In the genomic region with DNA sequence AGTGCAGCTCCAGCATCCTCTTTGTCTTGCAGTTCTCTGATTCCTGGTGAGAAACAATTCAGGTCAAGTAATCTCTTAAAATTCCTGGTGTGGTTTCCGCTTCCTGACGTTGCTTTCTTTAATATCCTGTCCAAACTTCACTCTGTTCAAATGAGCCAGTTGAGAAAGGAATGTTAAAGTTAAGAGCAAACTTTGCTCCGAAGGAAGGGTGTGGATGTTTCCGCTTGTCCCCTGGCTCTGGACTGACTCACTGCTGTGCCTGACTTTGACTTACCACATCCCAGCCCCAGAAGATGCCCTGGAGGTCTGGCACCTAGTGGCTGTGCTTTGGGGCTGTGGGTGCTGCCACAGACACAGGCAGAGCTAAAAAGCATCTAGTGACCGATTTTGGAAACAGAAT, we compare ENCODE assay signal across 16 mouse cellular contexts. TPM values are rescaled to one million over a fixed set of nuclear protein-coding genes. Genes with fewer than 3 reads are reported as not detected.
DNase-seq lines count a peak whose midpoint lies in the region; ATAC-seq and TF ChIP-seq lines count a peak whose summit lies in the region.
"Had no signal": no experiment of that assay in that cellular context is flagged by ENCODE, and none has a peak within 500 bp of the region (broad histone marks: within the 10 kb centered on the region; RNA-seq: fewer than 3 reads in every experiment).

No protein-coding gene starts in this region.

- no peak for TF ChIP-seq CTCF in lung, adult 2 months (IDR thresholded peaks at IDR 0.05; ENCODE audit: insufficient read depth, low read length)

- peaks cover 17% of the 10 kb centered on the region for H3K4me1 ChIP-seq in heart, embryonic 12.5 days (replicated peaks)
- H3K4me1 ChIP-seq in lung, embryonic 15.5 days, result peaks cover 14% of the 10 kb centered on the region
- H3K4me1 ChIP-seq in lung, adult 2 months (ENCODE audit: control insufficient read depth, insufficient read depth, low read length), result peaks cover 9% of the 10 kb centered on the region; the same call in 1 of the 2 replicates
- peaks cover 11% of the 10 kb centered on the region; the same call in 1 of the 2 replicates for H3K4me1 ChIP-seq in limb, embryonic 10.5 days

- H3K4me3 ChIP-seq in heart, embryonic 12.5 days, result no peak overlapping the region
- no peak overlapping the region for H3K4me3 ChIP-seq in lung, embryonic 15.5 days
- no peak overlapping the region for H3K4me3 ChIP-seq in lung, adult 2 months (replicated peaks; ENCODE audit: extremely low read depth, low read depth, low read length)
- no peak overlapping the region for H3K4me3 ChIP-seq in limb, embryonic 10.5 days

- no peak overlapping the region for H3K4me2 ChIP-seq in heart, embryonic 12.5 days
- no peak overlapping the region for H3K4me2 ChIP-seq in lung, embryonic 15.5 days
- H3K4me2 ChIP-seq: midbrain, embryonic 11.5 days had no signal

- no peak for DNase-seq in heart, postnatal 4 days
- DNase-seq in lung, adult 2 months, result no peak
- DNase-seq in right cerebral cortex, postnatal 4 days, result no peak
- DNase-seq in left cerebral cortex, postnatal 10 days (ENCODE audit: extremely low spot score in 1 of 2, low spot score in 2 of 2), result no peak
- no peak for DNase-seq in limb, embryonic 10.5 days (ENCODE audit: low spot score)
- DNase-seq: adrenal gland, adult 2 months; cerebellum, adult 8-10 months; embryo, embryonic 11 days; kidney, postnatal 10 days; right cerebral cortex, postnatal 14 days had no signal

- ATAC-seq in heart, embryonic 12.5 days (ENCODE audit: insufficient number of reproducible peaks, low FRiP score), result peak; percentile 78
- ATAC-seq in lung, embryonic 15.5 days (ENCODE audit: borderline replicate concordance, extremely low read depth, low FRiP score, low TSS enrichment), result peak; percentile 37; the same call in 1 of the 2 replicates
- ATAC-seq in common myeloid progenitor, adult 5-6 weeks (replicated peaks; ENCODE audit: low read depth, poor library complexity, severe bottlenecking), result 0 out of 2 replicates have a peak, but pooled peaks have one; percentile 45
- ATAC-seq: forebrain, embryonic 16.5 days had no signal

- no peak overlapping the region for H3K9ac ChIP-seq in heart, embryonic 12.5 days
- no peak overlapping the region for H3K9ac ChIP-seq in lung, embryonic 15.5 days
- H3K9ac ChIP-seq: liver, embryonic 14.5 days had no signal

- no peak for TF ChIP-seq POLR2A in lung, adult 2 months (IDR thresholded peaks at IDR 0.05; ENCODE audit: borderline replicate concordance, extremely low read depth, low read depth, low read length)

- 26% methylated on average over 5 of the region's 5 CpGs for WGBS in heart, embryonic 12.5 days
- WGBS in lung, embryonic 15.5 days, result 23% methylated on average over 5 of the region's 5 CpGs
- WGBS in lung, adult 2 months, result 21% methylated on average over 5 of the region's 5 CpGs
- 36% methylated on average over 5 of the region's 5 CpGs for WGBS in limb, embryonic 10.5 days

- no peaks in the 10 kb centered on the region for H3K36me3 ChIP-seq in heart, embryonic 12.5 days
- H3K36me3 ChIP-seq in lung, embryonic 15.5 days, result no peaks in the 10 kb centered on the region
- no peaks in the 10 kb centered on the region for H3K36me3 ChIP-seq in limb, embryonic 10.5 days

- H3K27ac ChIP-seq in heart, embryonic 12.5 days (ENCODE audit: poor library complexity, severe bottlenecking), result peak overlapping the region; percentile 55
- H3K27ac ChIP-seq in lung, embryonic 15.5 days, result peak overlapping the region; percentile 64
- H3K27ac ChIP-seq in limb, embryonic 10.5 days, result no peak overlapping the region
- H3K27ac ChIP-seq: liver, embryonic 14.5 days had no signal

- intact Hi-C loops in left cerebral cortex, postnatal 10 days (cut with DNase I), result no loop called here

- H3K27me3 ChIP-seq in heart, embryonic 12.5 days (replicated peaks), result no peaks in the 10 kb centered on the region
- H3K27me3 ChIP-seq in lung, embryonic 15.5 days, result no peaks in the 10 kb centered on the region
- peaks cover 37% of the 10 kb centered on the region for H3K27me3 ChIP-seq in limb, embryonic 10.5 days (ENCODE audit: low read depth, poor library complexity, severe bottlenecking)

- no peaks in the 10 kb centered on the region for H3K9me3 ChIP-seq in heart, embryonic 12.5 days (replicated peaks)
- H3K9me3 ChIP-seq in lung, embryonic 15.5 days, result no peaks in the 10 kb centered on the region
- H3K9me3 ChIP-seq in limb, embryonic 10.5 days (replicated peaks), result no peaks in the 10 kb centered on the region

RNA-seq across cellular contexts. Expression of gene Nav2, which starts 8.9 kb away (rescaled TPM):
- polyA plus RNA-seq in heart, embryonic 12.5 days (2016; fragmentation: Nextera tagmentation; extraction: Ambion mirVana), result 28.1 and 34.6 TPM in 2 replicates
- 100 to 1,000 TPM; 106 to 112 TPM for total RNA-seq in heart, postnatal 4 days (2021)
- polyA plus RNA-seq in lung, embryonic 15.5 days (2015; fragmentation: Nextera tagmentation; extraction: Ambion mirVana), result 22.4 and 27.6 TPM in 2 replicates
- 23.9 and 33.9 TPM in 2 replicates for polyA plus RNA-seq in lung, adult 2 months (2012; rRNA removed)
- 5.9 and 7.8 TPM in 2 replicates for total RNA-seq in common myeloid progenitor, adult 5-6 weeks (2017)
- 100 to 1,000 TPM; 116 to 131 TPM for total RNA-seq in left cerebral cortex, postnatal 10 days (2021)
- polyA plus RNA-seq in limb, embryonic 10.5 days (2016; fragmentation: Nextera tagmentation; extraction: Ambion mirVana), result 7.2 and 8.3 TPM in 2 replicates

RNA-seq across cellular contexts. Expression of gene E2f8, which starts 36.1 kb away (rescaled TPM):
- polyA plus RNA-seq in heart, embryonic 12.5 days (2016; fragmentation: Nextera tagmentation; extraction: Ambion mirVana), result 23.0 and 24.3 TPM in 2 replicates
- 10 to 100 TPM; 17.6 to 18.5 TPM for total RNA-seq in heart, postnatal 4 days (2021)
- 21.0 and 23.3 TPM in 2 replicates for polyA plus RNA-seq in lung, embryonic 15.5 days (2015; fragmentation: Nextera tagmentation; extraction: Ambion mirVana)
- 0.41 and 0.90 TPM in 2 replicates for polyA plus RNA-seq in lung, adult 2 months (2012; rRNA removed)
- total RNA-seq in common myeloid progenitor, adult 5-6 weeks (2017), result 35.6 and 46.1 TPM in 2 replicates
- total RNA-seq in left cerebral cortex, postnatal 10 days (2021), result 1 to 10 TPM; 1.0 to 1.3 TPM
- 15.2 TPM in 2 replicates for polyA plus RNA-seq in limb, embryonic 10.5 days (2016; fragmentation: Nextera tagmentation; extraction: Ambion mirVana)
